Mouse (Mus musculus): ENCODE results near the gene Camk1d. TPM values are rescaled to one million over a fixed set of nuclear protein-coding genes. Genes with fewer than 3 reads are reported as not detected.

The Camk1d gene
- polyA plus RNA-seq, 1 experiment from 2014 or later: 1.1 TPM

- H3K36me3 ChIP-seq: no peaks in the 10 kb centered on the region
- 82% methylated on average over 5 of the region's 5 CpGs for WGBS
- H3K4me3 ChIP-seq (replicated peaks): no peak overlapping the region
- H3K27me3 ChIP-seq: no peaks in the 10 kb centered on the region
- no peak overlapping the region for H3K4me2 ChIP-seq
- no peaks in the 10 kb centered on the region for H3K9me3 ChIP-seq
- no peak overlapping the region for H3K27ac ChIP-seq
- H3K9ac ChIP-seq (replicated peaks): no peak overlapping the region
- ATAC-seq (ENCODE audit: insufficient number of reproducible peaks, insufficient read depth, low FRiP score, low TSS enrichment, low read depth): no peak
- no peaks in the 10 kb centered on the region for H3K4me1 ChIP-seq (replicated peaks)
These were observed 356.3 kb downstream of the Camk1d start for GRCm38 (mm10) chr2:5358049-5358448.

- Histone ChIP-seq H3K4me2 (no peak overlapping the region), H3K27me3 (no peaks in the 10 kb centered on the region), H3K4me3 (replicated peaks) (no peak overlapping the region), H3K4me1 (replicated peaks) (no peaks in the 10 kb centered on the region), H3K36me3 (no peaks in the 10 kb centered on the region), H3K27ac (no peak overlapping the region), H3K9ac (replicated peaks) (no peak overlapping the region), H3K9me3 (no peaks in the 10 kb centered on the region)
- no peak for ATAC-seq (ENCODE audit: insufficient number of reproducible peaks, insufficient read depth, low FRiP score, low TSS enrichment, low read depth)
- 64% methylated on average over 4 of the region's 4 CpGs for WGBS
These were observed 357.3 kb downstream of the Camk1d start for GRCm38 (mm10) chr2:5357056-5357455.

GRCm38 (mm10) chr2:5352821-5353522 is 361.3 kb downstream of the Camk1d start:
- WGBS: 84% methylated on average over 13 of the region's 13 CpGs
- Histone ChIP-seq H3K27ac (no peak overlapping the region), H3K9ac (replicated peaks) (no peak overlapping the region), H3K4me2 (no peak overlapping the region), H3K4me1 (replicated peaks) (no peaks in the 10 kb centered on the region), H3K4me3 (replicated peaks) (no peak overlapping the region), H3K27me3 (no peaks in the 10 kb centered on the region), H3K36me3 (no peaks in the 10 kb centered on the region), H3K9me3 (no peaks in the 10 kb centered on the region)
- no peak for ATAC-seq (ENCODE audit: insufficient number of reproducible peaks, insufficient read depth, low FRiP score, low TSS enrichment, low read depth)

- Histone ChIP-seq H3K4me3 (replicated peaks) (no peak overlapping the region), H3K27ac (no peak overlapping the region), H3K9ac (replicated peaks) (no peak overlapping the region), H3K4me2 (no peak overlapping the region), H3K9me3 (no peaks in the 10 kb centered on the region), H3K36me3 (no peaks in the 10 kb centered on the region), H3K27me3 (no peaks in the 10 kb centered on the region), H3K4me1 (replicated peaks) (no peaks in the 10 kb centered on the region)
- 69% methylated on average over 9 of the region's 9 CpGs for WGBS
- no peak for ATAC-seq (ENCODE audit: insufficient number of reproducible peaks, insufficient read depth, low FRiP score, low TSS enrichment, low read depth)
These were observed 369.0 kb downstream of the Camk1d start for GRCm38 (mm10) chr2:5345344-5345743.

GRCm38 (mm10) chr2:5327533-5328250 is 386.6 kb downstream of the Camk1d start:
- 85% methylated on average over 12 of the region's 12 CpGs for WGBS
- H3K9me3 ChIP-seq: no peaks in the 10 kb centered on the region
- H3K36me3 ChIP-seq: no peaks in the 10 kb centered on the region
- no peak overlapping the region for H3K4me3 ChIP-seq (replicated peaks)
- no peak overlapping the region for H3K4me2 ChIP-seq
- no peaks in the 10 kb centered on the region; the same call in 1 of the 2 replicates for H3K27me3 ChIP-seq
- ATAC-seq (ENCODE audit: insufficient number of reproducible peaks, insufficient read depth, low FRiP score, low TSS enrichment, low read depth): no peak
- H3K9ac ChIP-seq (replicated peaks): no peak overlapping the region
- no peaks in the 10 kb centered on the region for H3K4me1 ChIP-seq (replicated peaks)
- no peak overlapping the region for H3K27ac ChIP-seq

- H3K27ac ChIP-seq: no peak overlapping the region
- H3K9me3 ChIP-seq: no peaks in the 10 kb centered on the region
- 74% methylated on average over 3 of the region's 3 CpGs for WGBS
- no peaks in the 10 kb centered on the region for H3K4me1 ChIP-seq (replicated peaks)
- H3K4me3 ChIP-seq (replicated peaks): no peak overlapping the region
- no peaks in the 10 kb centered on the region; the same call in 1 of the 2 replicates for H3K27me3 ChIP-seq
- H3K36me3 ChIP-seq: no peaks in the 10 kb centered on the region
- H3K4me2 ChIP-seq: no peak overlapping the region
- ATAC-seq (ENCODE audit: insufficient number of reproducible peaks, insufficient read depth, low FRiP score, low TSS enrichment, low read depth): no peak
- no peak overlapping the region for H3K9ac ChIP-seq (replicated peaks)
These were observed 389.5 kb downstream of the Camk1d start for GRCm38 (mm10) chr2:5324806-5325205.

- no peak overlapping the region for H3K4me2 ChIP-seq
- ATAC-seq (ENCODE audit: insufficient number of reproducible peaks, insufficient read depth, low FRiP score, low TSS enrichment, low read depth): no peak
- no peak overlapping the region for H3K4me3 ChIP-seq (replicated peaks)
- WGBS: 80% methylated on average over 8 of the region's 8 CpGs
- no peaks in the 10 kb centered on the region for H3K9me3 ChIP-seq
- no peaks in the 10 kb centered on the region; the same call in 1 of the 2 replicates for H3K27me3 ChIP-seq
- no peaks in the 10 kb centered on the region for H3K4me1 ChIP-seq (replicated peaks)
- no peak overlapping the region for H3K27ac ChIP-seq
- H3K9ac ChIP-seq (replicated peaks): no peak overlapping the region
- H3K36me3 ChIP-seq: no peaks in the 10 kb centered on the region
These were observed 392.5 kb downstream of the Camk1d start for GRCm38 (mm10) chr2:5321660-5322295.

- Histone ChIP-seq H3K4me1 (replicated peaks) (peaks cover 7% of the 10 kb centered on the region), H3K9me3 (no peaks in the 10 kb centered on the region), H3K9ac (replicated peaks) (no peak overlapping the region), H3K4me2 (no peak overlapping the region), H3K36me3 (no peaks in the 10 kb centered on the region), H3K27me3 (no peaks in the 10 kb centered on the region; the same call in 1 of the 2 replicates), H3K4me3 (replicated peaks) (no peak overlapping the region), H3K27ac (no peak overlapping the region)
- WGBS: 89% methylated on average over 3 of the region's 3 CpGs
- ATAC-seq (ENCODE audit: insufficient number of reproducible peaks, insufficient read depth, low FRiP score, low TSS enrichment, low read depth): no peak
These were observed 395.2 kb downstream of the Camk1d start for GRCm38 (mm10) chr2:5319138-5319537.

- no peaks in the 10 kb centered on the region for H3K27me3 ChIP-seq
- no peaks in the 10 kb centered on the region for H3K9me3 ChIP-seq
- 90% methylated on average over 5 of the region's 5 CpGs for WGBS
- H3K36me3 ChIP-seq: no peaks in the 10 kb centered on the region
- no peak overlapping the region for H3K27ac ChIP-seq
- no peak overlapping the region for H3K4me2 ChIP-seq
- no peak for ATAC-seq (ENCODE audit: insufficient number of reproducible peaks, insufficient read depth, low FRiP score, low TSS enrichment, low read depth)
- no peak overlapping the region for H3K4me3 ChIP-seq (replicated peaks)
- no peak overlapping the region for H3K9ac ChIP-seq (replicated peaks)
- peaks cover 7% of the 10 kb centered on the region for H3K4me1 ChIP-seq (replicated peaks)
These were observed 397.6 kb downstream of the Camk1d start for GRCm38 (mm10) chr2:5316763-5317162.

- Histone ChIP-seq H3K27ac (no peak overlapping the region), H3K36me3 (no peaks in the 10 kb centered on the region), H3K4me1 (replicated peaks) (peaks cover 7% of the 10 kb centered on the region), H3K4me3 (replicated peaks) (no peak overlapping the region), H3K27me3 (no peaks in the 10 kb centered on the region), H3K9ac (replicated peaks) (no peak overlapping the region), H3K4me2 (no peak overlapping the region), H3K9me3 (no peaks in the 10 kb centered on the region)
- WGBS: 90% methylated on average over 4 of the region's 4 CpGs
- no peak for ATAC-seq (ENCODE audit: insufficient number of reproducible peaks, insufficient read depth, low FRiP score, low TSS enrichment, low read depth)
These were observed 398.1 kb downstream of the Camk1d start for GRCm38 (mm10) chr2:5316217-5316616.

- Histone ChIP-seq H3K27ac (no peak overlapping the region), H3K27me3 (no peaks in the 10 kb centered on the region)
- no peak for ATAC-seq (ENCODE audit: insufficient number of reproducible peaks, insufficient read depth, low FRiP score, low TSS enrichment, low read depth)
These were observed 399.0 kb downstream of the Camk1d start for GRCm38 (mm10) chr2:5315291-5315828.

More at GRCm38 (mm10) chr2:5315291-5315828, 399.0 kb downstream of the Camk1d start:
- no peak overlapping the region for H3K9ac ChIP-seq (replicated peaks)
- peaks cover 7% of the 10 kb centered on the region for H3K4me1 ChIP-seq (replicated peaks)
- no peaks in the 10 kb centered on the region for H3K36me3 ChIP-seq
- H3K4me2 ChIP-seq: no peak overlapping the region
- no peaks in the 10 kb centered on the region for H3K9me3 ChIP-seq
- 72% methylated on average over 8 of the region's 8 CpGs for WGBS
- no peak overlapping the region for H3K4me3 ChIP-seq (replicated peaks)

Measured in limb, embryonic 12.5 days (tissue).